Mouse (Mus musculus) kidney, adult 9 months (tissue): ENCODE data around the gene Hyou1.
"Not testable (repeated sequence)": the region's sequence is repeated elsewhere in the genome, so short reads cannot be mapped to it uniquely, and the experiment has no call there.

Experiments used
- DNase-seq: peaks from one replicate; pipeline ENCODE4 v3.0.0; 2022

Hyou1 gene

GRCm38 (mm10) chr9:44352337-44352736, 27.0 kb upstream of the Hyou1 start:
- DNase-seq, result no peak

- DNase-seq, result no peak
These were observed 26.1 kb upstream of the Hyou1 start for GRCm38 (mm10) chr9:44353142-44353541.

- no peak for DNase-seq
These were observed 22.1 kb upstream of the Hyou1 start for GRCm38 (mm10) chr9:44357207-44357606.

- DNase-seq, result peak; percentile 96
These were observed 17.9 kb upstream of the Hyou1 start, which contains the start of gene Vps11 for GRCm38 (mm10) chr9:44361190-44361917. Vps11 (minus strand) TSS chr9:44361670.

- DNase-seq, result not testable (repeated sequence)
These were observed 17.4 kb upstream of the Hyou1 start for GRCm38 (mm10) chr9:44361931-44362330.

GRCm38 (mm10) chr9:44364480-44364879, 14.8 kb upstream of the Hyou1 start:
- peak; percentile 62 for DNase-seq

GRCm38 (mm10) chr9:44373386-44373785, 5.9 kb upstream of the Hyou1 start:
- no peak for DNase-seq

GRCm38 (mm10) chr9:44376141-44376540, 3.1 kb upstream of the Hyou1 start:
- DNase-seq, result no peak

GRCm38 (mm10) chr9:44377335-44377734, 2.0 kb upstream of the Hyou1 start:
- DNase-seq, result not testable (repeated sequence)

GRCm38 (mm10) chr9:44378153-44378730, 1.0 kb upstream of the Hyou1 start:
- DNase-seq, result no peak

GRCm38 (mm10) chr9:44379862-44380261, 572 bp downstream of the Hyou1 start:
- DNase-seq, result no peak

- DNase-seq, result no peak
These were observed 5.3 kb downstream of the Hyou1 start for GRCm38 (mm10) chr9:44384596-44384995.

GRCm38 (mm10) chr9:44387221-44387620, 7.9 kb downstream of the Hyou1 start:
- DNase-seq, result peak; percentile 73

GRCm38 (mm10) chr9:44389273-44389672, 10.0 kb downstream of the Hyou1 start:
- DNase-seq, result peak; percentile 67

- DNase-seq, result peak; percentile 81
These were observed 12.2 kb downstream of the Hyou1 start for GRCm38 (mm10) chr9:44391466-44391865.

- DNase-seq, result peak; percentile 99
These were observed 17.6 kb downstream of the Hyou1 start, which contains the start of gene Slc37a4 for GRCm38 (mm10) chr9:44396684-44397411. Slc37a4 (plus strand) TSS chr9:44396852.

GRCm38 (mm10) chr9:44398087-44398486, 18.8 kb downstream of the Hyou1 start:
- DNase-seq, result peak; percentile 95

GRCm38 (mm10) chr9:44398551-44398950, 19.3 kb downstream of the Hyou1 start:
- DNase-seq, result no peak

- DNase-seq, result no peak
These were observed 20.0 kb downstream of the Hyou1 start for GRCm38 (mm10) chr9:44399114-44399794.

GRCm38 (mm10) chr9:44399795-44400114, 20.5 kb downstream of the Hyou1 start:
- DNase-seq, result peak; percentile 72

- peak; percentile 94 for DNase-seq
These were observed 21.8 kb downstream of the Hyou1 start for GRCm38 (mm10) chr9:44401081-44401480.

- DNase-seq, result peak; percentile 8
These were observed 25.7 kb downstream of the Hyou1 start for GRCm38 (mm10) chr9:44405011-44405410.
